Mouse (Mus musculus): ENCODE data around the gene Zbtb26. TPM values are rescaled to one million over a fixed set of nuclear protein-coding genes. Genes with fewer than 3 reads are reported as not detected.

Zbtb26 gene
- 7.2 and 7.5 TPM in 2 replicates for polyA plus RNA-seq (2016; fragmentation: Nextera tagmentation; extraction: Ambion mirVana)

DNA sequence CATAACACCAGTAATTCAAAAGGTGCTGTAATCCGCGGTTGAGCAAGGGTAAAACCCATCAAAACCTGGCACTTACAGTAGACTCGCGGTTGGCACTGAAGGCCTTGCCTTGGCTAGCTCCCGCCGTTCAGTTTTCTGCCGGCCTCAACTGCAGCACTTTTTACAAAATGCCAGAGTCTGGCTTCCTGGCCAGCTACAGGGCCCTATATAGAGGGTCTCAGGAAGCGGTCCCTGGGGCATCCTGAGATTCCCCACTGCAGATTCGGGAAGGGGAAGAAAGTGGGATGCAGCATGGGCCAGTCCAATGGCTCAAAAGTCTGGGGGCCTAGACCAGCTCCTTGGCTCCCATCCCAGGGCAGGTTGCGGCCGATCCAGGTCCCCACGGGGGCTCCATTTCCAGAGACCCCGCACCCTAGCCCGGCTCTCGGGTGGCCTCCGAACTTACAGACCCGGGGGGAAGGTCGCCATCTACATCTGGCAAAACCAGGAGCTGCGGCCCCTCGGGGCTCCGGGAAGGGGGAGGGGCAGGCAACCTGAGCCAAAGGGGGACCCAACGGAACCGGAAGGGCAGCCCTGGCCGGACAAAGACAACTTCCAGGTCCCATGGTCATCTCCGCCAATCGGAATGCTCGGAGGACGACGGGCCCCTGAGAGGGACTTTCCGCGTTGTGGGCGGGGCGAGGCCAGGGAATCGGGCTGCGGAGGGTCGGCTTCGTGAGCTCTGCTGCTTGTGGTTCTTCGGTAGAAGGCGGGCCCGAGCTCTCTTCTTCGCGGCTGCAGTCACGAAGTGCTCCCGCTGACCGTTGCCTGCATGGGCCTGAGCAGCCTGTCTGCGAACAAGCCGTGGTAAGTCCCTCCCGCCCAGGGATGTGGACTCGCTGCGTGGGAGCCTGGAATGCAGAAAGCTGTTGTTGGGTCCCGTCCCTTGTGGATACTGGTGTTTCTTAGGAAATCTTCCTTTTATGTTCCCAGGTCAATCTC is at the start of gene Zbtb26, which contains the start of the genes Zbtb6 and Rabgap1:
TSS of gene Zbtb26 (minus strand) at position 525 of the 981 bp plus-strand sequence.
TSS of gene Zbtb6 (minus strand) at position 561 of the 981 bp plus-strand sequence.
TSS of gene Rabgap1 (plus strand) at position 669 of the 981 bp plus-strand sequence.
- Histone ChIP-seq H3K4me1 (peaks cover 17% of the 10 kb centered on the region; the same call in 1 of the 2 replicates), H3K9me3 (no peaks in the 10 kb centered on the region), H3K4me3 (peak within 1 kb of the TSS; percentile 87), H3K27ac (peak within 1 kb of the TSS; percentile 95), H3K36me3 (no peaks in the 10 kb centered on the region), H3K27me3 (ENCODE audit: insufficient read depth, poor library complexity, severe bottlenecking) (no peaks in the 10 kb centered on the region)
- WGBS = under 1% methylated on average over 51 of the region's 51 CpGs
- DNase-seq (ENCODE audit: low spot score) = peak; percentile 99

DNA sequence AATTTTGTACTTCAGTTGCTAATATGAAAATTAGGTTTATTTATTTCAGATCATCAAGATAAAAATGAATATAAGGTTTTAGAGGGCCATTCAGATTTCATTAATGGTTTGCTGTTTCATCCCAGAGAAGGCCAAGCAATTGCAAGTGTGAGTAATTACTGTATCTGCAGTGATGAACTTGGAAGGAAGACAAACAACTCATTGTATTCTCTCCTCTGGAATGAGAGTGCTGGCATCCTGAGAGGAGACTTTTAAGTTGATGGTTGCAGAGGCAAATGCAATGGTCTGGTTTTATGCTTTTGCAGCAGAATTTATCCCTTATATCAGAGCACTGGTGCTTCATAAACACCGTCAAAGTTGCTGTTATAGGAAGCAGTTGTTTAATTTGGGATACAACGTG is 46.0 kb upstream of the Zbtb26 start:
- Histone ChIP-seq H3K4me1 (no peaks in the 10 kb centered on the region), H3K9me3 (no peaks in the 10 kb centered on the region), H3K36me3 (peaks cover 81% of the 10 kb centered on the region), H3K4me3 (no peak overlapping the region), H3K27ac (no peak overlapping the region), H3K27me3 (ENCODE audit: insufficient read depth, poor library complexity, severe bottlenecking) (no peaks in the 10 kb centered on the region)
- WGBS = 92% methylated on average over 2 of the region's 2 CpGs
- DNase-seq (ENCODE audit: low spot score) = no peak

DNA sequence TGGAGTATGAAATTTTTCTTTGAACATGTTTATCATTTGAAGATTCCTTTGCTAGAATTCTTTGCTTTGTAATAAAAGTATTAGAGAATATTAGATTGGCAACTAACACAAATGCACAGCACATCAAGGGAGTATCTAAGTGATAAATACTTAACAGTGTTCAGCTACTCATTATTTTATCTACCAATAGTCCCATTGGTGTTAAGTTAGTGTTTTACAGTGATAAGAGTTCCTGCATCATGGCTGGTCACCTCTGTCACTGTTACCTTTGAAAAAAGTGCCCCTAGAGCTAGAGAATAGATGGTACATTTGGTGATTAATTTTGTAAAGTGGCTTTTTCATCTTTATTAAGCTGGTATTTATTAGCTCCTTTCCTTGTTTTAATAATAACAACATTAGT is 43.5 kb upstream of the Zbtb26 start:
- no peak for DNase-seq (ENCODE audit: low spot score)
- peaks cover 68% of the 10 kb centered on the region for H3K36me3 ChIP-seq
- no peaks in the 10 kb centered on the region for H3K27me3 ChIP-seq (ENCODE audit: insufficient read depth, poor library complexity, severe bottlenecking)
- no peak overlapping the region for H3K4me3 ChIP-seq
- H3K9me3 ChIP-seq = no peaks in the 10 kb centered on the region
- H3K27ac ChIP-seq = no peak overlapping the region
- H3K4me1 ChIP-seq = no peaks in the 10 kb centered on the region

DNA sequence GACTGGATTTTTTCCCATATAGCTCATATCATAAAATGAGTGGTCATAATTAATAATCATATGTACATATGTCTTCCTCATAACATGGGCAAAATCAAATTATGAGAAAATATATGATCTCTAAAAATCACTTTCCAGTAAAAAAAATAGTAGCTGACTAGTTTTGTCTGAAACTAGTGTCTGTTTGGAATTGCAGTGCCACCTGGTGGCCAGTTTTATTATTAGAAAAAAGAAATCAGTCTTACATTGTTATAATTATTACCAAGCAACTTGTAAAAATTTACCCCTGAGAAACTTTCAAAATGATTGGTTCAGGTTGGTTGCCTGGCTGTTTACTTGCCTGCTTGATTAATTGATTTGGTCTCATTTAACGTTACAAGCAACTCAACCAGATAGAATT is 42.4 kb upstream of the Zbtb26 start:
- Histone ChIP-seq H3K9me3 (no peaks in the 10 kb centered on the region), H3K4me3 (no peak overlapping the region), H3K27ac (no peak overlapping the region), H3K27me3 (ENCODE audit: insufficient read depth, poor library complexity, severe bottlenecking) (no peaks in the 10 kb centered on the region), H3K4me1 (no peaks in the 10 kb centered on the region), H3K36me3 (peaks cover 60% of the 10 kb centered on the region)
- DNase-seq (ENCODE audit: low spot score) = no peak
- 88% methylated on average over 1 of the region's 1 CpGs for WGBS

DNA sequence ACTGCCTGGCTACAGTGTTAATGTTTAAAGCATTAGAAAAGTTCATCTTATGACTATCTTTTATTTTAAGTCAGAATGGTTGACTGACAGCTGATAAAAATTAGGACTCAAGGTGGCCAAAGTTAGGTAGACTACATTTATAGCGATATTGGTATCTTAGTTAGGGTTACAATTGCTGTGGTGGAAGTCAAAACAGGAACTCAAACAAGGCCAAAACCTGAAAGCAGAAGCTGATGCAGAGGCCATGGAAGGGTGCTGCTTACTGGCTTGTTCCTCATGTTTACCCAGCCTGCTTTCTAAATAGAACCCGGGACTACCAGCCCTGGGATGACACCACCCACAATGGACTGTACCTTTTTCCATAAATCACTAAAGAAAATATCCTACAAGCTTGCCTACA is 41.2 kb upstream of the Zbtb26 start:
- H3K36me3 ChIP-seq = peaks cover 55% of the 10 kb centered on the region
- no peaks in the 10 kb centered on the region for H3K9me3 ChIP-seq
- H3K27me3 ChIP-seq (ENCODE audit: insufficient read depth, poor library complexity, severe bottlenecking) = no peaks in the 10 kb centered on the region
- no peak overlapping the region for H3K4me3 ChIP-seq
- no peak for DNase-seq (ENCODE audit: low spot score)
- H3K27ac ChIP-seq = no peak overlapping the region
- 91% methylated on average over 2 of the region's 2 CpGs for WGBS
- no peaks in the 10 kb centered on the region for H3K4me1 ChIP-seq

DNA sequence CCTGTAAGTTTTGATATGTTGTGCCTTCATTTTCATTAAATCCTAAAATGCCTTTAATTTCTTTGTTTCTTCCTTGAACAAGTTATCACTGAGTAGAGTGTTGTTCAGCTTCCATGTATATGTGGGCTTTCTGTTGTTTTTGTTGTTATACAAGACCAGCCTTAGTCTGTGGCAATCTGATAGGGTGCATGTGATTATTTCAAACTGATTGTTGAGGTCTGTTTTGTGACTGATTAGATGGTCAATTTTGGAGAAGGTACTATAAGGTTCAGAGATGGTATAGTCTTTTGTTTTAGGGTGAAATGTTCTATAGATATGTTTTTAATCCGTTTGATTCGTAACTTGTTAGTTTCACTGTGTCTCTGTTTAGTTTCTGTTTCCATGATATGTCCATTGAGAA is 37.1 kb upstream of the Zbtb26 start:
- no peak for DNase-seq (ENCODE audit: low spot score)
- peaks cover 64% of the 10 kb centered on the region for H3K36me3 ChIP-seq
- no peak overlapping the region for H3K4me3 ChIP-seq
- no peaks in the 10 kb centered on the region for H3K4me1 ChIP-seq
- H3K9me3 ChIP-seq = no peaks in the 10 kb centered on the region
- 96% methylated on average over 2 of the region's 2 CpGs for WGBS
- no peak overlapping the region for H3K27ac ChIP-seq
- no peaks in the 10 kb centered on the region for H3K27me3 ChIP-seq (ENCODE audit: insufficient read depth, poor library complexity, severe bottlenecking)

DNA sequence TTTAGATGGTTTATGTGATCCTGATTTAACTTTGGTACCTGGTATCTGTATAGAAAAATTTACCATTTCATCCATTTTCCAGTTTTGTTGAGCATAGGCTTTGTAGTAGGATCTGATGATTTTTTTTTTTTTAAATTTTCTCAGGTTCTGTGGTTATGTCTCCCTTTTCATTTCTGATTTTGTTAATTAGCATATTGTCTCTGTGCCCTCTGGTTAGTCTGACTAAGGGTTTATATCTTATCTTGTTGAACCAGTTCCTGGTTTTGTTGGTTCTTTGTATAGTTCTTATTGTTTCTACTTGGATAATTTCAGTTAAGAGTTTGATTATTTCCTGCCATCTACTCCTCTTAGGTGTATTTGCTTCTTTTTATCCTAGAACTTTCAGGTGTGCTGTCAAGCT is 36.6 kb upstream of the Zbtb26 start:
- no peaks in the 10 kb centered on the region for H3K4me1 ChIP-seq
- DNase-seq (ENCODE audit: low spot score) = no peak
- no peaks in the 10 kb centered on the region for H3K27me3 ChIP-seq (ENCODE audit: insufficient read depth, poor library complexity, severe bottlenecking)
- H3K27ac ChIP-seq = no peak overlapping the region
- peaks cover 64% of the 10 kb centered on the region for H3K36me3 ChIP-seq
- no peak overlapping the region for H3K4me3 ChIP-seq
- H3K9me3 ChIP-seq = no peaks in the 10 kb centered on the region

DNA sequence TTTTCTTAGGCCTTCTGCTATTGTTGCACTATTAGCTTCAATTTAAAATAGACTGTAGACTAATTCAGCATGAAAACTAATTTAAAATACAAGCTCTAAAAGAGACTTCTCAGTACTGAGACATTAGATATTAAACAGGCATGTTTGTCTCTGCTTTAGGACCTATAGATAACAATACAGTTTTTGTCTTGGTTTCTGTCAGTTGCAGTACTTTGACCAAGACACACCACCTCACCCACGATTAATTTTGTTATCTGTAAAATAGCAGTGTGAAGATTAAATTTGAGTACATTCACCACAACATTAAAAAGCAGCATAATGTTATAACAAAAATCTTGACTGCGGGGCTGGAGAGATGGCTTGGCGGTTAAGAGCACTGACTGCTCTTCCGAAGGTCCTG is 23.3 kb upstream of the Zbtb26 start:
- 91% methylated on average over 4 of the region's 4 CpGs for WGBS
- no peaks in the 10 kb centered on the region for H3K9me3 ChIP-seq
- peaks cover 19% of the 10 kb centered on the region for H3K36me3 ChIP-seq
- no peak for DNase-seq (ENCODE audit: low spot score)
- no peak overlapping the region for H3K4me3 ChIP-seq
- no peaks in the 10 kb centered on the region for H3K4me1 ChIP-seq
- no peak overlapping the region for H3K27ac ChIP-seq
- H3K27me3 ChIP-seq (ENCODE audit: insufficient read depth, poor library complexity, severe bottlenecking) = no peaks in the 10 kb centered on the region

DNA sequence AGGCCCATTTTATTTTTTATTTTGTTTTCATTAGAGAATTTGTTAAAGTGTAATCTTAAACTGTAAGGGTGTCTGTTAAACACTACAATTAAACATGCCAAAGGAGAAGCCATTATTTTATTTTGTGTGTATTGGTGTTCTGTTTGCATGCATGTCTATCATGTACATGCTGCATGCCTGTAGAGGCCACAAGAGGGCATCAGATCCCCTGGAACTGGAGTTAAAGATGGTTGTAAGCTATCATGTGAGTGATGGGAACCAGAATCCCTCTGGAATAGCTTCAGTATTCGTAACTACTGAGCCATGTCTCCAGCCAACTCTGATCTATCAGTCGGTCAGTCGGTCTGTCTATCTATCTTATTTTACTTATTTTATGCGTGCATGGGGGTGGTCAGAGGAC is 17.8 kb upstream of the Zbtb26 start:
- no peaks in the 10 kb centered on the region for H3K9me3 ChIP-seq

DNA sequence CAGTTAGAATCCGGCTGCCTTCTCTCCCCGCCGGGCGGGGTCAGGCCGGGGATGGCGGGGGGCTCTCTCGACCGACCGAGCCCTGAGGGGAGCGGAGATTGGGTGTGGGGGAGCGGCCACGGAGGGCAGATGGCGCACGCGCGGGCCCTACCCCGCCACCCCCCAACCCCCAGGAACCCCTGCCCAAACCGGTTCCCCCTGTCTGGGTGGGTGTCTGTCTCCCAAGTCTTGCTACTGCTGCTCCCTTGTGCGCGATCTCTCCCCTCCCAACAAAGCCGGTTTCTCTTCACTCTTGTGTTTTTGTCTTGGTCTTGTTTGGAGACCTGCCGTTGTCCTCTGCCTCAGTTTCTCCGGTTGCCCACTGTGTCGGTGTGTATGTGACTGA is 9.4 kb upstream of the Zbtb26 start:
- DNase-seq (ENCODE audit: low spot score) = no peak
- WGBS = 0% methylated on average over 23 of the region's 24 CpGs
- no peaks in the 10 kb centered on the region for H3K27me3 ChIP-seq (ENCODE audit: insufficient read depth, poor library complexity, severe bottlenecking)
- peak overlapping the region; percentile 96 for H3K4me3 ChIP-seq
- H3K9me3 ChIP-seq = no peaks in the 10 kb centered on the region
- peak overlapping the region; percentile 97 for H3K27ac ChIP-seq
- peaks cover 6% of the 10 kb centered on the region; the same call in 1 of the 2 replicates for H3K4me1 ChIP-seq
- H3K36me3 ChIP-seq = no peaks in the 10 kb centered on the region

More for the DNA sequence above, 17.8 kb upstream of the Zbtb26 start:
- no peaks in the 10 kb centered on the region for H3K4me1 ChIP-seq
- no peak overlapping the region for H3K4me3 ChIP-seq
- no peak for DNase-seq (ENCODE audit: low spot score)
- 0 out of 2 replicates have a peak, but pooled peaks cover 3% of the 10 kb centered on the region for H3K36me3 ChIP-seq
- WGBS = 95% methylated on average over 4 of the region's 4 CpGs
- H3K27me3 ChIP-seq (ENCODE audit: insufficient read depth, poor library complexity, severe bottlenecking) = no peaks in the 10 kb centered on the region
- H3K27ac ChIP-seq = no peak overlapping the region

DNA sequence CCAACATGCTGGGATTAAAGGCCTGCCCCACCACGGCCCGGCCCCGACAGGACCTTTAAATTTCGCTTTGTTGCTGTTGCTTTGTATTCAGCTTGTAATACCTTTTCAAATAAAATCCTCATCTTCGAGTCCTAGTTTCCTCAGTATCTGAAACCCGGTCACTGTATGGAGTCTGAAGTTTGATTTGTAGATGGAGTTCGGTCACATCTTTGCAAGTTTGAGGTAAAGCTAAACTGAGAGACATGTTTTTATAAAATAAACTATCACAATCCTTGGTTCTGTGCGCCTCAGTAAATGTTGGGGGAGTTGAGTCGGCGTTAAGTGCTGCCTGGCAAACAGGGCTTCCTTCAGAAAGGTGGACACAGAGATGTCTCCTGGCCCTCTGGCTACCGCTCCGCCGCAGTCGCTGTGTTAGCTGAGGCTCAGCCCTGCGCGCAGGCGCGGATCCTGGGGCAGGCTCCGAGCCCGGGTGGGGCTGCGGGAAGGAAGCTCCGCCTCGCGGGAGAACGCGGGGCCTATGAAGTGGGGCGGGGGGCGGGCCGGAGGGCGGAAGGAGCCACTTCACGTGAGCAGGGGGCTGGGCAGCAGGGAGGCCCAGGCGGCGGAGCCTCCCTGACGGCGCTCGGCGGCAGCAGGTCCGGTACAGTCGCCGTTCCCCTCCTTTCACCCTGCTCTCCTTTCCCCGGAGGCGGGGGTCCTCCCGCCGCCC is 8.9 kb upstream of the Zbtb26 start:
- H3K27me3 ChIP-seq (ENCODE audit: insufficient read depth, poor library complexity, severe bottlenecking) = no peaks in the 10 kb centered on the region
- H3K4me1 ChIP-seq = peaks cover 6% of the 10 kb centered on the region; the same call in 1 of the 2 replicates
- peak; percentile 97 for DNase-seq (ENCODE audit: low spot score)
- peak overlapping the region; percentile 96 for H3K4me3 ChIP-seq
- WGBS = 9% methylated on average over 40 of the region's 44 CpGs
- H3K9me3 ChIP-seq = no peaks in the 10 kb centered on the region
- H3K36me3 ChIP-seq = no peaks in the 10 kb centered on the region
- H3K27ac ChIP-seq = peak overlapping the region; percentile 97

DNA sequence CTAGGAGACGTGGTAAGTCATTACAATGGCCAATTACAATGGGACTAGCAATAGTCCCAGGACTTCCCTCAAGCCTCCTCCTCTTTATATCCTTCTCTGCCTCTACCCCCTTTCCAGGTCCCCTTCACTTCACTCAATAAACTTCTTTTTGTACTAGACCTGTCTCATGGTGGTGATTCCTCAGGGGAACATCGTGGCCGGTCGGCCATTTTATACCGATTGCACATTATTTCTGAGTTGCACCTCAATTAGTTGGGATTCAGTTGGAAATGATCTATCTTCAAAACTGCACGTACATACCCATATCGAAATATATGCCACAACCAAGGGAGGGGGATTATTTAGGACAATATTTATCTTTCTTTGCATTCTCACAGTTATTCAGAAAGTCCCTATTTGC is 11.3 kb downstream of the Zbtb26 start:
- DNase-seq (ENCODE audit: low spot score) = no peak

More for the DNA sequence above, 11.3 kb downstream of the Zbtb26 start:
- H3K4me1 ChIP-seq = peaks cover 5% of the 10 kb centered on the region; the same call in 1 of the 2 replicates
- peaks cover 33% of the 10 kb centered on the region for H3K36me3 ChIP-seq
- H3K4me3 ChIP-seq = peak overlapping the region; percentile 87
- no peaks in the 10 kb centered on the region for H3K27me3 ChIP-seq (ENCODE audit: insufficient read depth, poor library complexity, severe bottlenecking)
- no peaks in the 10 kb centered on the region for H3K9me3 ChIP-seq
- peak overlapping the region; percentile 92 for H3K27ac ChIP-seq
- 30% methylated on average over 7 of the region's 7 CpGs for WGBS
